Mouse (Mus musculus) small intestine, adult 2 months (tissue): ENCODE results near the gene Dio2. TPM values are rescaled to one million over a fixed set of nuclear protein-coding genes. Genes with fewer than 3 reads are reported as not detected.

Experiments used
- H3K27ac ChIP-seq: fragments of 200-500 bp; 2 replicates; pipeline ENCODE4 v1.5.1; 2012; ENCODE audit warnings: low read depth, low read length, control low read depth, inconsistent platforms; ENCODE audit not compliant: insufficient read depth
- H3K27me3 ChIP-seq: fragments of 200-500 bp; 2 replicates; pipeline ENCODE4 v1.6.1; 2012; ENCODE audit warnings: mild to moderate bottlenecking, moderate library complexity, low read length, inconsistent platforms; ENCODE audit not compliant: control insufficient read depth, insufficient read depth
- H3K36me3 ChIP-seq: fragments of 200-500 bp; 2 replicates; pipeline ENCODE4 v1.6.1; 2012; ENCODE audit warnings: mild to moderate bottlenecking, low read length, control low read depth, inconsistent platforms; ENCODE audit not compliant: control insufficient read depth, insufficient read depth
- H3K4me1 ChIP-seq: fragments of 200-500 bp; 2 replicates; pipeline ENCODE4 v1.6.1; 2012; ENCODE audit warnings: low read length, inconsistent platforms, mixed read lengths; ENCODE audit not compliant: control insufficient read depth, insufficient read depth, insufficient read length
- H3K4me3 ChIP-seq: fragments of 200-500 bp; 2 replicates; pipeline ENCODE4 v1.5.1; 2012; ENCODE audit warnings: low read depth, mild to moderate bottlenecking, control low read depth, inconsistent platforms, low read length, moderate library complexity
- CTCF ChIP-seq: fragments of 200-500 bp; IDR thresholded peaks from 2 replicates; pipeline ENCODE4 v1.5.1; 2012; ENCODE audit warnings: low read depth, mild to moderate bottlenecking, control low read depth, inconsistent platforms, low read length, moderate library complexity, mixed read lengths; ENCODE audit not compliant: insufficient replicate concordance, insufficient read length; ENCODE audit errors: extremely low read depth
- POLR2A ChIP-seq: fragments of 200-500 bp; IDR thresholded peaks from 2 replicates; pipeline ENCODE4 v1.6.1; 2012; ENCODE audit warnings: low read depth, mild to moderate bottlenecking, control low read depth, inconsistent platforms, low read length, moderate library complexity
- WGBS: fragments of 180-500 bp; shearing (Covaris S2); methylation state at CpG from one replicate; pipeline ENCODE4 v1.1.7; 2018; 5-methylcytosine and 5-hydroxymethylcytosine counted together
- polyA plus RNA-seq: library from polyadenylated mRNA; depleted of rRNA; stranded (reverse); fragments of >200 nt; gene quantifications from 2 replicates; pipeline ENCODE4 v1.2.3, GENCODE M21; 2012

The Dio2 gene
- polyA plus RNA-seq, 1 experiment = 0.04 TPM

DNA sequence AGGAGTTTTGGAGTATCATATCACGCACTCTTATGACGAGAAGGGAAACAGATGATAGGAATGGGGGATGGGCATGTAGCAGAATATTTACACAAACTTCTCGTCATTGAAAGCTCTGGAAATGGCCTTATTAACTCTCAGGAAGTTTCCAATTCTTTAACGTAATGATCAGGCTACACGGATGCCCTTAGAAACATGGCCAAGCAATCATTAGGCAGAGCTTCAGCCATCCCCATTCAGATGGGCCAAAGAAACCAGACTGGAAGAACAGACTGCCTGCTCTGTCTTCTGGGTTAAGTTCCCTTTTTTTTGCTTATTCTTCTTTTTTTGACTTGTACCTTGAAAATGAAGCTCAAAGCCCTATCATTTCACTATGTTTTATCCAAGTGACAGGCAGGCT, 3.7 kb downstream of the Dio2 start:
- TF ChIP-seq POLR2A = no peak
- no peak for TF ChIP-seq CTCF
- WGBS = 70% methylated on average over 5 of the region's 5 CpGs
- Histone ChIP-seq H3K4me3 (no peak overlapping the region), H3K27ac (no peak overlapping the region), H3K36me3 (no peaks in the 10 kb centered on the region), H3K4me1 (no peaks in the 10 kb centered on the region), H3K27me3 (no peaks in the 10 kb centered on the region)

DNA sequence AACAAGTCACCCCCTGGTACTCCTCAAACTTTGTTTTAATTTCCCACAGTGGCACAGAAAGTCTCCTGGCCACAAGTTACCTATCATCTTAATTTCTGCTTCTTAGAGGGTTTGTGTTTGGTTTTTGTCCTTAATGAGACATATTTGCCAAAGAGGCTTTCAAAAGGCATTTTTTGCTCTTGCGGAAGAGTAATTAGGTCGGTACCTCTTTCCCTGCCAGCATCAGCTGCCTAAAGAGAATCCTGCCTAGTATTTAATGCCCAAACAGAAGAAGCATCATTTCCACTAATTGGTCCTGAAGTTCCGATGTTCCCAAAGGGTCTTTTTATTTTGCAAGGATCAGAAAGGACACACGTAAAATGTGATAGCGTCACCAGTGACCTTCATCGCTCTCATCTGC, 4.5 kb downstream of the Dio2 start:
- H3K27ac ChIP-seq = no peak overlapping the region
- H3K4me3 ChIP-seq = no peak overlapping the region
- TF ChIP-seq POLR2A (no peak), CTCF (no peak)
- H3K27me3 ChIP-seq = no peaks in the 10 kb centered on the region
- H3K36me3 ChIP-seq = no peaks in the 10 kb centered on the region
- no peaks in the 10 kb centered on the region for H3K4me1 ChIP-seq
- 90% methylated on average over 6 of the region's 6 CpGs for WGBS

DNA sequence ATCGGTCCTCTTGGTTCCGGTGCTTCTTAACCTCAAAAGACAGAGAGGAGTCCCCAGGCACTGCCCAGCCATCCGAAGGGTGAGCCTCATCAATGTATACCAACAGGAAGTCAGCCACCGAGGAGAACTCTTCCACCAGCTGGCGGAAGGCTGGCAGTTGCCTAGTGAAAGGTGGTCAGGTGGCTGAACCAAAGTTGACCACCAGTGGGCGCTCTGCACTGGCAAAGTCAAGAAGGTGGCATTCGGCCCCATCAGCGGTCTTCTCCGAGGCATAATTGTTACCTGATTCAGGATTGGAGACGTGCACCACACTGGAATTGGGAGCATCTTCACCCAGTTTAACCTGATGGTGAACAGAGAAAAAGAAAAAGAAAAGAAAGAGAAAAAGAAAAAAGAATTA, 8.6 kb downstream of the Dio2 start:
- H3K27ac ChIP-seq = no peak overlapping the region
- TF ChIP-seq POLR2A (no peak), CTCF (peak; percentile 69; the same call in 1 of the 2 replicates)
- H3K4me1 ChIP-seq = no peaks in the 10 kb centered on the region
- H3K4me3 ChIP-seq = no peak overlapping the region
- no peaks in the 10 kb centered on the region for H3K27me3 ChIP-seq
- WGBS = 46% methylated on average over 10 of the region's 10 CpGs
- H3K36me3 ChIP-seq = no peaks in the 10 kb centered on the region

DNA sequence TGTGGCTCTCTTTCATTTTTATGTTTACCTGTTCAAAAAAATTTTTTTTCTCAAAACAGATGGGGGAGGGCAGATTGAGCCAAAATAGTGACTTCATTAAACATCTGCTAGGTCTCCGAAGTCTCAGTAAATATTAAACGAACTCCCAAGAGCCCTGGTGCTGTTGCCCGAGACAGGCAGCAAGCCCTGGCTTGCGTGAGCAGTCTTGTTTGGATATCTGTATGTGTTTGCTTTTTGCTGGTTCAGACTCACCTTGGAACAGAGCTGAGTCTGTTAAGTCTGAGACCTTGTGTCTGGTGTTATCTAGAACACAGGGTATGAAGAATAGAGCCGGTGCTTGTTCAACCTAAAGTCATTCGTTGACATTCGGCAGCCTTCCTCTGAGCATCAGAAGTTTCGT, 13.1 kb downstream of the Dio2 start:
- H3K27me3 ChIP-seq = no peaks in the 10 kb centered on the region
- H3K4me1 ChIP-seq = no peaks in the 10 kb centered on the region
- H3K27ac ChIP-seq = no peak overlapping the region
- TF ChIP-seq CTCF (no peak), POLR2A (no peak)
- H3K4me3 ChIP-seq = no peak overlapping the region
- H3K36me3 ChIP-seq = no peaks in the 10 kb centered on the region
- WGBS = 39% methylated on average over 8 of the region's 8 CpGs

DNA sequence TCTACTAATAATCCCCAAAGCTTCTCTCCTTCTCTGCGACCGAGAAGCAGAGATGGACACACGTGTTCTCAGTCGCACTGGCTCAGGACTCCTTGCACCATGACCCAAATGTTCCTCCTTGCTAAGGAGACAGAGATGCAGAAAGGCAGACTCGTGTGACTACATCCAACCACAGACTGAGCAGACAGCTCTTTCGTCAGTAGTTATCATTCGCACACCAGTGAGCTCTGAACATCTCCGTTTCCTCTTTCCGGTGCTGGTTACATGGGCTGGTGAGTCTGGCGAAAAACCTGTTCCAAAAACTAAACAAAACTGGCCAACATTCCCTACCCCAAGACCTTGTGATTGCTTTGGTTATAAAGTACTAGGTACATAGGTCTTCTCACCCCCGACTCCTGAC, 13.6 kb downstream of the Dio2 start:
- WGBS = 76% methylated on average over 11 of the region's 11 CpGs
- TF ChIP-seq CTCF = no peak
- no peak for TF ChIP-seq POLR2A
- H3K27me3 ChIP-seq = no peaks in the 10 kb centered on the region
- H3K4me1 ChIP-seq = no peaks in the 10 kb centered on the region
- no peaks in the 10 kb centered on the region for H3K36me3 ChIP-seq
- no peak overlapping the region for H3K4me3 ChIP-seq
- H3K27ac ChIP-seq = no peak overlapping the region

GRCm38 (mm10) chr12:90694135-90694534, 44.1 kb downstream of the Dio2 start:
- Histone ChIP-seq H3K36me3 (no peaks in the 10 kb centered on the region), H3K27me3 (no peaks in the 10 kb centered on the region), H3K4me1 (no peaks in the 10 kb centered on the region), H3K27ac (no peak overlapping the region), H3K4me3 (no peak overlapping the region)
- TF ChIP-seq POLR2A = no peak
- no peak for TF ChIP-seq CTCF
- WGBS = 84% methylated on average over 2 of the region's 2 CpGs
